Mouse (Mus musculus): ENCODE measurements around the gene Lrr1.

DNA sequence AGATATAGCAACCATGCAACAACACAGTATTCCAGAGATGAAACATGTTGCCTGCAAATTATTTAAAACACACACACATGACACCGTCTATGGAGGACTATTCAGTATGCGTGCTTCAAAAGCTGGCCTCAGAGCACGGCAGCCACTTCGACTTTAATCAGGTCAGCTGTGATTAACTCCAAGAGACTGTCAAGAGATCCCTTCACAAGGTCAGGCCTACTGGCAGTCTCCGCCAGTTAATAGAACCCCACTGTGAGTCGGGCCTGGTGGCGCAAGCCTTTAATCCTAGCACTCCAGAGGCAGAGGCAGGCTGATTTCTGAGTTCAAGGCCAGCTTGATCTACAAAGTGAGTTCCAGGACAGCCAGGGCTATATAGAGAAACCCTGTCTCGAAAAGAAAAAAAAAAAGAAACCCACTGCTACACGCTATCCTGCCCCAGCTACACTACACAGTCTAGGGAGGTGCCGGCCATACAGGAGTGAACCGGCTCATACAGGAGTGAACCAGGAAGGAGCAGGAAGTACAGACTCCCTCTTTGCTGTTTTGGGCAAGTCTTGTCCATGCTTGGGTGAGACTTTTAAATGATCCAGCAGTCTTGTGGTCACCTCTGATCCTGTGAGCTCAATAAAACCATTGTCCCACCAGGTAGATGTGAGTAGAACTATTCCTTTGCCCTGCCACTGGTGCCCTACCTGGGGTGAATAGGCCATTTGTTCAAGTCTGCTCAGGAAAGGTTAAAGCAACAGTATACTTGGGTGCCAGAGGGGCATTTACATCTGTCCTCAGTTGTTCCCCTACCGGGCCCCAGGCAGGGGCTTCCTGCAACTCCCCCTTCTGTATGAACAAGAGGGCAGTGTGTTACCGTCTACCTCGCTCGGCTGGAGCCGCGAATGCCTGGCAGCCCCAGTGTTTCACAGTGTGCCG is 41.7 kb downstream of the Lrr1 start:
- TF ChIP-seq CTCF (IDR thresholded peaks at IDR 0.05) (no peak), EP300 (IDR thresholded peaks at IDR 0.05) (no peak)

All from lung, postnatal 0 days (tissue).